Mouse (Mus musculus): ENCODE results near the gene Gtf2i.
A peak's percentile ranks its signal among the peaks of the same experiment; 100 is the strongest.

The Gtf2i gene

GRCm38 (mm10) chr5:134321699-134322098 is 7.1 kb upstream of the Gtf2i start:
- DNase-seq, result no peak

- DNase-seq, result no peak
Observed at GRCm38 (mm10) chr5:134318903-134319302, 4.3 kb upstream of the Gtf2i start.

GRCm38 (mm10) chr5:134316721-134317120 is 2.2 kb upstream of the Gtf2i start:
- DNase-seq, result no peak

- peak; percentile 49 for DNase-seq
Observed at GRCm38 (mm10) chr5:134315623-134316350, 1.2 kb upstream of the Gtf2i start.

GRCm38 (mm10) chr5:134314068-134314674 is 389 bp downstream of the Gtf2i start:
- no peak for DNase-seq

- DNase-seq, result peak; percentile 92
Observed at GRCm38 (mm10) chr5:134313451-134314067, 1.0 kb downstream of the Gtf2i start.

- peak; percentile 86 for DNase-seq
Observed at GRCm38 (mm10) chr5:134312691-134313450, 1.7 kb downstream of the Gtf2i start.

GRCm38 (mm10) chr5:134311894-134312411 is 2.6 kb downstream of the Gtf2i start:
- DNase-seq, result no peak

- DNase-seq, result no peak
Observed at GRCm38 (mm10) chr5:134310201-134310600, 4.4 kb downstream of the Gtf2i start.

- DNase-seq, result no peak
Observed at GRCm38 (mm10) chr5:134309345-134309744, 5.2 kb downstream of the Gtf2i start.

- DNase-seq, result no peak
Observed at GRCm38 (mm10) chr5:134304639-134305038, 9.9 kb downstream of the Gtf2i start.

- DNase-seq, result peak; percentile 71
Observed at GRCm38 (mm10) chr5:134295277-134296050, 19.1 kb downstream of the Gtf2i start.

- no peak for DNase-seq
Observed at GRCm38 (mm10) chr5:134294606-134295005, 20.0 kb downstream of the Gtf2i start.

- DNase-seq, result no peak
Observed at GRCm38 (mm10) chr5:134291096-134291495, 23.5 kb downstream of the Gtf2i start.

GRCm38 (mm10) chr5:134289935-134290560 is 24.5 kb downstream of the Gtf2i start:
- no peak for DNase-seq

- no peak for DNase-seq
Observed at GRCm38 (mm10) chr5:134288071-134288470, 26.5 kb downstream of the Gtf2i start.

- DNase-seq, result peak; percentile 33
Observed at GRCm38 (mm10) chr5:134284921-134285320, 29.6 kb downstream of the Gtf2i start.

GRCm38 (mm10) chr5:134282603-134283002 is 32.0 kb downstream of the Gtf2i start:
- no peak for DNase-seq

GRCm38 (mm10) chr5:134282076-134282475 is 32.5 kb downstream of the Gtf2i start:
- no peak for DNase-seq

GRCm38 (mm10) chr5:134279371-134279770 is 35.2 kb downstream of the Gtf2i start:
- DNase-seq, result no peak

- DNase-seq, result no peak
Observed at GRCm38 (mm10) chr5:134277109-134277508, 37.5 kb downstream of the Gtf2i start.

GRCm38 (mm10) chr5:134275556-134275955 is 39.0 kb downstream of the Gtf2i start:
- no peak for DNase-seq
